Mouse (Mus musculus) cortical plate, adult 2 months (tissue): ENCODE data around the gene Slc27a1.

ENCODE experiments used
- CTCF ChIP-seq: fragments of 200-500 bp; IDR thresholded peaks from 2 replicates; pipeline ENCODE4 v1.5.1; 2011; ENCODE audit warnings: mild to moderate bottlenecking, control low read depth, low read length; ENCODE audit not compliant: insufficient read depth; ENCODE audit errors: extremely low read depth
- POLR2A ChIP-seq: fragments of 200-500 bp; IDR thresholded peaks from 2 replicates; pipeline ENCODE4 v1.6.1; 2011; ENCODE audit warnings: mild to moderate bottlenecking, low read length, control low read depth; ENCODE audit not compliant: insufficient read depth; ENCODE audit errors: extremely low read depth

- TF ChIP-seq CTCF, result no peak
- no peak for TF ChIP-seq POLR2A
Observed at GRCm38 (mm10) chr8:71626753-71627152, 58.1 kb downstream of the Slc27a1 start.
